Mouse (Mus musculus) kidney, adult 2 months (tissue): ENCODE results near the gene Ube4b.

ENCODE experiments used
- CTCF ChIP-seq: fragments of 200-500 bp; conservative IDR thresholded peaks from 2 replicates; pipeline ENCODE4 v1.5.1; 2011; ENCODE audit warnings: low read depth, mild to moderate bottlenecking, control low read depth, low read length, moderate library complexity, mixed read lengths; ENCODE audit not compliant: insufficient read depth, insufficient read length
- POLR2A ChIP-seq: fragments of 200-500 bp; IDR thresholded peaks from one replicate; pipeline ENCODE4 v1.6.1; 2011; ENCODE audit warnings: low read depth, low read length, control low read depth

- TF ChIP-seq CTCF = no peak
- no peak for TF ChIP-seq POLR2A
Observed at GRCm38 (mm10) chr4:149304466-149304865, 122.1 kb downstream of the Ube4b start.
